Mouse (Mus musculus) liver, adult (tissue): ENCODE measurements around the gene Arl11.

Experiments used
- GATA4 ChIP-seq: IDR thresholded peaks from 2 replicates; pipeline ENCODE4 v1.6.1; 2014; ENCODE audit warnings: mild to moderate bottlenecking, low read length; ENCODE audit not compliant: insufficient replicate concordance

Gene Arl11

DNA sequence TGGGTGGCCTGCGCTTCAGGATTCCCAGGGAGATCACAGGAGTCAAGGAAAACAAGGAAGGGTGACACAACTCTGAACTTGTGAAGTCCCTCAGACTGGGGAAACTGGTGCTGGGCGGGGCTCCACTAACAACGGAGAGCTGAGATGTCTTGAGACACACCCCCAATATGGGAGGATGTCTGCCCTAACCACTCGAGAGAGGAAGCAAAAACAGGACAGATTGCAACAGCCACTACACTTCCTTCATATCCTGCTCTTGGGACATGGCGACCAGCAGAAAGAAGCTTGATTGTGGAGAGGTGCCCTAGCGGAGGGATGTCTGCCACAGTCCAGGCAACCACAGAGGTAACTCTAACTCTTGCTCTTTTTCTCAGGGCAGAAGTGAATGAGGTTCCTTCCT, at the start of gene Arl11:
Gene Arl11, plus strand, starts transcription at position 161 of the 400 bp plus-strand sequence.
- TF ChIP-seq GATA4: no peak

DNA sequence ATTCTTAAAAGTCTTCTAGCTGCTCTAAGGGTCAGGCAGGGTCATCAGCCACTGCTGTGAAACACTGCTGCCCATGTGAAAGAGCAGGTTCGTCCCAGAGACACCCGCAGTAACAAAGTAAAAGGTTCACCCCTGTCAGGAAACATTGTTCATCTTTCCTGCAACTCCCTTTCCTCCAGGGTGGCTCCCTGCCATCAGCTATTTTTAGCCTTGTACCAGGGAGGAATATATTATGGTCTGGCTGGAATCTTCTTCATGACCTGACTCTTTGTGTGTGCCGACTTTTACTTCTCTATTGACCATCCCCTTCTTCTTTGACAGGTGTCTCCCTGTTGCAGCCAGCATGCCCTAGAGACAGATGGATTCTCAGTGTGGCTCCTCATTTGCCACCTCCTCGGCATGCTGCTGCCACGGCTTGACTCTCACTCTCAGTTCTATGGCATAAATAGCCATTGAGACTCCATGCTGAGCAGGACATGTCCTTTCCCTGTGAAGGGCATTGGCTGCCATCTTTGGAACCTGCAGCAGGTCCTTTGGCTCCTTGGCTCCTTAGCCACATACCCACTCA, 41.6 kb upstream of the Arl11 start:
- TF ChIP-seq GATA4: no peak

DNA sequence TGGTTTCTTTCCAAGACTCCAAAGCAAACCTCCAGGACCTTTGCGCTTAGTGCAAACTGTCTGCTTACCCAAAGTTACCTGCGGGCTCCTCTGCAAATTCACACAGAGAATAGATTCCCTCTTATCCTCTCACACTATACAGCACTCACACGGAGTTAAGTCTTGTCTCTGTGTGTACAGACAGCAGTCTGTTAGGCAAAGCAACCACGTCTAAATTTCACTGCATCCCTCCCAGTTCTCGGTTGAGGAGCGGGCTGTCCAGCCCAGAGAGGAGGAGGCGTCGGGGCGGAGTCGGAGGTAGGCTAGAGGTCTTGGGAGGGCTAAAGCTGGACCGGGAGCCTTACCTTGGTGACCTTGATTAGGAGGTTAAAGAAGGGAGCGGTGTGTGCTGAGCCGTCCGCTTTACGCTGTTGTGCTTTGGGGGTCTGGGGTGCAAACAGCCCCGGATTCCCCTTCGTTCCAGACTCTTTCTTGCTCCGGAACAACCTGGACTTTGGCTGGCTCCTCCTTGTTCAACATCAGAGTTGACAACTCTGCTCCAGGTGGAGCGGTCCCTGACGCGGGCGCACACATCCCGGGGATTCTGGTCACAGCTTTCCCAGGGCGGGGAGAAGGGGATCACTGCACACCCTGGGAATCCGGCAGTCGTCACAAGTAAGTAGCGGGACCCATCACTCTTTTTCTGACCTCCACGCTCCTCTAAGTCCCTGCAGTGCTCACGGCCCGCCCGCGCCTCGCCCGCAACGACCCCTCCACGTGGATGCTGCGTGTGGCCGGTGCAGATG, 34.9 kb upstream of the Arl11 start:
- TF ChIP-seq GATA4: no peak

DNA sequence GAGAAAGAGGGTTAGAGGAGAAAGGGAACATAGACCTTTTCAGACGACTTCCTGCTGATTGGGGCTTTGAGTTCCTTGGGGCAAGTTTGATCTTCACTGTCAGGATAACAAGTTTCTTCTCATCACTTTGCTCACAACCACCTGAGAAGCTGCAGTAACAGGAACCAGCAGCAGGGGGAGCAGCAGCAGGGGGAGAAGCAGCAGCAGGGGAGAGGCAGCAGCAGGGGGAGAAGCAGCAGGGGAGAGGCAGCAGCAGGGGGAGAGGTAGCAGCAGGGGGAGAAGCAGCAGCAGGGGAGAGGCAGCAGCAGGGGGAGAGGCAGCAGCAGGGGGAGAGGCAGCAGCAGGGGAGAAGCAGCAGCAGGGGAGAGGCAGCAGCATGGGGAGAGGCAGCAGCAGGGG, 32.3 kb upstream of the Arl11 start:
- TF ChIP-seq GATA4: no peak

DNA sequence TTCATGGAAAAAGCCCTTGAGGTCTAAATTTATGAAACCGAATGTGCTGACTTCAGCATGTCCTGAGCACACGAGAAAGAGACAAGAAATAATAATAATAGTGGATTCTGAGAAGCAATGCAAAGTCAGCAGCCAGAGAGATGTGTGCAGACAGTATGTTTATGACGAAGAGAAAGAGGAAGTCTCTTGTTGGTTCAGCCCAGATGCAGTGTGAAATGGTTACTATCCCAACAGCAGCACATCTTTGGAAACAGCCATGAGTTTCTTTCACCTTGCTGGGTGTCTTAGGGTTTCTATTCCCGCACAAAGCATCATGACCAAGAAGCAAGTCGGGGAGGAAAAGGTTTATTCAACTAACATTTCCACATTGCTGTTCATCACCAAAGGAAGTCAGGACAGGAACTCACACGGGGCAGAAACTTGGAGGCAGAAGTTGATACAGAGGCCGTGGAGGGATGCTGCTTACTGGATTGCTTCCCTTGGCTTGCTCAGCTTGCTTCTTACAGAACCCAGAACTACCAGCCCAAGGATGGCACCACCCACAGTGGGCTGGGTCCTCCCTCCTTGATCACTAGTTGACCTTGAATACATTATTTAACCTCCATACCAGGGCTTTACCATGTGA, 30.8 kb upstream of the Arl11 start:
- TF ChIP-seq GATA4: no peak

DNA sequence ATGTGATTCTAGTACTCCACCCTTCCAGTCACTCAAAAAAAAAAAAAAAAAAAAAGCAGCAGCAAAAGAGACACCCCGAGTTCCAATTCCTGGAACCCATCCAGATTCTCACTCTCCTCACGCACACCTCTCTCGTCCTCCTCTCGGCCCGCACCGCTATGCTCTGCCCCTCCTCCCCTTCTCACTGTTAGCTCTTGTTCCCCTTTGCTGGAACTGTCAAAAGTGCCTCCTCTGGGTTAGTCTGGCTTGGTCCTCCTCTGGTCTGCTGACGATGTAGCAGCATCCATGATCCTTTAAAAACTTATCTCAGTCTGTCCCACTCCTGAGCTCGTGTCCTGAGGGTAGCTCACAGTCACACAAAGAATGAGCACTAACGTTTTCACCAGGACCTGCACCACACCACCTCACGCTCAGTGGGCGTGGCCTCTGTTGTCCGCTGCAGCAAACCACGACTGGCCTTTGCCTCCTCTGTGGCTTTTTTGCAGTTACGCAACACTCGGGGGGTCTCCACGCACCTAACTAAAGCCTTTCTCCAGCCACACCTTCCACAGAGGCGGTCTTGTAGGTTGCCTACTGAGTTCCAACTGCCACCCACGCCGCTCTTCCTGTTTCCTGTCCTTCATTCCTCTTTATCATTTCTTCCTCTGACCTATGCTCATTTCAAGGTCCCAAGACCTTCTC, 20.8 kb upstream of the Arl11 start:
- TF ChIP-seq GATA4: no peak

DNA sequence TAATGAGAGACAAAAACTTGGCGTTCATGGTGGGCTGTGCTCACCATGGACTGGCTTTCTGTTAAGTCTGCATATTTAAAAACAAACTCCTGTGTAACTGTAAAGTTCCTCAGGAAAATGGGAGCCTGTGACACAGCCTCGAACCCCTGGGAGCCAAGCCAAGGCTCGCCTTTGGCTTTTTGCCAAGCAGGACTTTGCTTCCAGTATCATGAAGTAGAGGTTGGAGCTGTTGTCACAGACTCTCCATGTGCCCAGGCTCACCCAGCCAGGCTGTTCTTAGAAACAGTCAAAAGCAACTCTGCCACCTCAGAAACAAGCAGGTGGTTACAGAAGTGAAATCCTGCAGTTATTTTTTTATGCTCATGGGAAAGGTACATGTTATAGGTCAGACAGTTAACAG, 18.9 kb upstream of the Arl11 start:
- no peak for TF ChIP-seq GATA4

DNA sequence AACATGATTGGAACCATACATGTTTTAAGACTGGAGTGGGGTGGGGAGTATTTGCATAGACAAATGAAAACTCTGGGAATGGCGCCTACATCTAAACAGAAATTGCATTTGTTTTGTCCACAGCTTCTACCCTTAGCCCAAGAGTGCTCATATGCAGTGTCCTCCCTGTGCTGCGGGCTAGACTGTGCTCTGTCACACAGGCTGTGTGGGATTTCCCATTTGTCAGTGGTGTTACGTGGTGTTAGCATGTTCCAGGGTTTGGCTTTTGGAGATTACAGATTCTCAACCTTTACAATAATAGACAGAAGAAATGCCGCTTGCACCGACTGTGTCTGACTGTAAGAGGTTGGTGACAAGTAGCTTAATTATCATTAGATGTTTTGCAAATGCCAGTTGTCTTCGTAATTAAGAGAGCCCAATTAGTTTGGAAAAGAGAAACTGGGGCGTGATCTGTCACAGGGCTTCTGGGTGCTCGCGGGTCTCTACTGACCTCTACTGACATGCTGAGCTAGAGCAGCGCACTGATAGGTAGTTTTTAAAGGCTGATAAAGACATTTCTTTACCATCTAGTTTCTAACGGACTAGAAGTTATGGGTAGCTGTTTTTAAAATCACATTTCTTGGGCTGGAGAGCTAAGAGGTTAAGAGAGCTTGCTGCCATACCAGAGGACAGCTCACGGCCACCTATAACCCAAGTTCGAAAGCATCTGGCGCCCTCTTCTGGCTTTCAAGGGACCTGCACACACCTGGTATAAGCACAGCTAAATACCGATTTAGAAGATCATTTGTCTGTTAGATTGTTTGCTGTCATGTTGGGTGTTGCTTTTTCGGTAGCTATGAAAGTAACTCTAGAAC, 15.4 kb upstream of the Arl11 start:
- TF ChIP-seq GATA4: no peak

DNA sequence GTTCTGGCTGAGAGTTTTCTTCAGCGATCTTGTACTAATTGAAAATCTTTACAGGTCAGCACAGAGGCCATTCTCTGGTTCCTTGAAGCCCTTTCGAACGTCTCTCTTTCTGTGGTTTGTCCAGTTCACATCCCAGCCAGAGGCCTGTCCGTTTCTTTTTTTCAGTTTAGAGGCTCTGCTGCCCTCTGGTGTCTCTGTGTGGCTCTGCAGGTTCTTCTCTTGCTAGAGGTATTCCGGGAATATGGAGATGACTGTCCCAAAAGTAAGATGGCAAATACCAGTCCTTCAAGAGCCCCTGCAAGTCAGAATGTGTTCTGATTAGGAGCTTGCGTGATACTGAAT, 14.8 kb upstream of the Arl11 start:
- no peak for TF ChIP-seq GATA4

DNA sequence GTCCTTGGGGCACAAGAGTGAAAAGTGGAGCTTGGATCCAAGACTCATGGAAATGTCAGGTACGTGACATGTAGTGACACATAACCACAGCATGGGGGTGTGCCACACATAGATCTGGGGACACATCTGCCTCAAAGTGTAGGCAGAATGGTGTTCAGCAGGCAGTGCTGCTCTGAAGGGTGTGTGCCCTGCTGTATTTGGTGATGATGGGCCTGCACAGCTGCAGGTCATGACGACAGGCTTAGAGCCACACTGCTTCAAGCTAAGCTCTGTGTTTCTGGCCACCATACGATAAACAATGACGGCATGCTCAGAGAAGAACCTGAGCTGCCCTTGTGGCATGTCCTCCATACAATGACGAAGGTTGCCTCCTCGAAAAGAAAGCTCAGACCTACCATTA, 9.7 kb upstream of the Arl11 start:
- no peak for TF ChIP-seq GATA4

DNA sequence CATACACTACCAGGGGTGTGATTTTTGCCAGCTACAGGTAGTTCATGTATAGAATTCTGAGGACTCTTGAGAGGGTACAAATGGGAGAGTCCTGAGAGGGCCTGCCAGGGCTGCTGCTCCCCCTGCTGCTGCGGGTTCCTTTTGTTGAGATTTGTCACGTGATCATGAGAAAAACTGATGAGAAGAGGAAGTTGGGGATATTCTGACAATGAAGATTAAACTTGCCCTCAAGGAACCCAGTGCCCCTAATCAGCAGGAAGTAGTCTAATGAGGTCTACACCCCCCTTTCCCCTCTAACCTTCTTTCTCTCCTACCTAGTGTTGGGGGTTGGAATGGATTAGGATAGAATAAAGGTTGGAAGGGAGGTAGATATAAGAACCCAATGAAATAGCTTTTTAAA, 8.2 kb upstream of the Arl11 start:
- TF ChIP-seq GATA4: no peak

DNA sequence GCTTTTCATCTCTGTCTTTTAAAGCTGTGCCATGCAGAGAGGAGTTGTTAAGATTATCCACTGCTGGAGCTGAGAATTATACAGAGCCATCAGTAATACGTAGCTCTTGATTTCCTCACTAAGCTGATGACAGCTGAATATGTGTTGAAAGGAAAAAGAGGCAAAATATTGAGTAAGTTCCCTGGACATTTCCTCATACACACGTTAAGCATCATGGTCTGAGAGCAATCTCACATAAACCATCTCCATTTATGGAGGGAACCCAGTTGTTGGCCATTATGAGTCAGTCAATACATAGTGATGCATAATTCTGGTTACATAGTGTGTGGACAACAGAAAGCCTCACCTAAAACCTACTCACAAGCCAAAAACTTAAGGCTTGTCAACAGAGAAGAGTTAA, 7.1 kb upstream of the Arl11 start:
- no peak for TF ChIP-seq GATA4

DNA sequence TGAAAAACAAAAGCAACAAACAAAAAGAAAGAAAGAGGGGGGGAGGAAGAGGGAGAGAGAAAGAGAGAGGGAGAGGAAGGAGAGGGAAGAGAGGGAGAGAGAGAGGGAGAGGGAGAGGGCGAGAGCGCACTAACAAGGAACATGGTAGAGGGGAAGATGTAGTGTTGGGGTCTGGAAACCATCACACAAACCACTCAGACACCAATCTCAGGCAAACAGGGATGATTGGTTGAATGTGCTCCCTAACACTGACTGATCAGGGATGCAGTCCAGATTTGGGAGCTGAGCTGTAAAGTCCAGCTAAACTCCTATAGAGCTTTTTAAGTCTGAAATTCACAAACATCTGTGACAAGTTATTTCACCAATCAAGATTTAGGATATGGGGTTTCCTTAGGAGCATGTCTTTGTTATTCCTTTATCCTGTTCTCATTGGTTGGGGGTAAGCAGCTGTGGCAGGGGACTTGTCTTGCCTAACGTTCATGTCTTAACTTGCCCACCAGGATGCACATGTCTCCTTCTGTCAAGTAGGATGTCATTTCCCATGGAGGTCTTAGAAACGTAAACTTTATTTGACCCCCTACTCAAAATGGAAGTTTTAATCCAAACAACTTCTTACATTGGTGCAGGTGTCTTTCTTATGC, 5.5 kb upstream of the Arl11 start:
- TF ChIP-seq GATA4: no peak

DNA sequence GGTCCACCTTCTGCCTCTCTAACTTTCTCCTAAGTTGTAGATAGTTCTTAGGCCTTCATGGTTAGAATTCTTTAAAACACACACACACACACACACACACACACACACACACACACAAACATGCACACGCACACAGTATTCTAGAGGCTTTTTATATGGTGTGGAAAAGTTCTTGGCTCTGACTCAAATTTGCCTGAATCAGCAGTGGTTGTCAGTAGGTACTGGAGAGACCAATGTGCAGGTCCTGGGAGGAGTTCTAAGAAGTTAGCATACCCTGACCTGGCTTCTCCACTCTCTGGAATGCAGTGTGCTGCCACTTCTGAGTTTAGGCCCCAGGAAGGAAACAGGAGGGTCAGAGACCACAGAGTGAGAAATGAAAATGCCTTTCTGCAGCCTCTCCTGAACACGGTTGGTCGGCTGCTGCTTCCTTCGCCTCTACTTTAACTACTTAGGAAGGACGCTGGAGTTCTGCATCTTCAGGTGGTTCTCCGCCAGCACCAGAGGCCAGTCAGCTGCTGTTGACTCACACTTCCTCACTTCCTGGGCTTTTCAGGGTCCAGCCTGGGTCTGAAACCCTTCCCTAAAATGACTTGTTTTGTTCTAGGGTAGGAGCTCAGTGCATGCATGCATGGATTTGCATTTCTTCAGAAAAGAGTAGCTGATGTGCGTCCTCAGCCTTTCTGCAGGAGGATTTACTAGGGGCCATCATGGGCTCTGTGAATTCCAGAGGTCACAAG, 651 bp downstream of the Arl11 start:
- no peak for TF ChIP-seq GATA4
